Mouse (Mus musculus): ENCODE measurements around the gene Msrb3.

GRCm38 (mm10) chr10:120825594-120825993 is 73.3 kb downstream of the Msrb3 start:
- no peak for TF ChIP-seq CTCF (IDR thresholded peaks at IDR 0.05; ENCODE audit: low read depth, low read length)
- TF ChIP-seq TAL1 (conservative IDR thresholded peaks at IDR 0.05; ENCODE audit: low read depth, low read length) = no peak

All from G1E (cell line).